Mouse (Mus musculus): ENCODE measurements around the gene Tmem25. TPM values are rescaled to one million over a fixed set of nuclear protein-coding genes. Genes with fewer than 3 reads are reported as not detected.

Tmem25 gene
- polyA plus RNA-seq, 1 experiment from 2014 or later = 36.0 TPM

GRCm38 (mm10) chr9:44807778-44808177 is 8.7 kb upstream of the Tmem25 start:
- Histone ChIP-seq H3K36me3 (ENCODE audit: insufficient read depth, low read length) (peaks cover 67% of the 10 kb centered on the region), H3K27me3 (ENCODE audit: insufficient read depth, low read length) (no peaks in the 10 kb centered on the region), H3K9ac (ENCODE audit: low read depth, low read length) (no peak overlapping the region), H3K27ac (no peak overlapping the region), H3K4me3 (replicated peaks; ENCODE audit: low read depth, low read length) (no peak overlapping the region), H3K4me1 (replicated peaks; ENCODE audit: insufficient read depth, low read length) (no peaks in the 10 kb centered on the region; the same call in 1 of the 2 replicates), H3K4me2 (ENCODE audit: low read length) (no peak overlapping the region), H3K9me3 (replicated peaks; ENCODE audit: low read length) (no peaks in the 10 kb centered on the region)
- WGBS = 89% methylated on average over 10 of the region's 10 CpGs
- ATAC-seq (replicated peaks; ENCODE audit: low FRiP score, low read depth) (no peak), DNase-seq (ENCODE audit: low spot score) (no peak)
- TF ChIP-seq CTCF (IDR thresholded peaks at IDR 0.05; ENCODE audit: low read depth) = no peak

GRCm38 (mm10) chr9:44807141-44807540 is 8.0 kb upstream of the Tmem25 start:
- no peak for TF ChIP-seq CTCF (IDR thresholded peaks at IDR 0.05; ENCODE audit: low read depth)
- ATAC-seq (replicated peaks; ENCODE audit: low FRiP score, low read depth) (no peak), DNase-seq (ENCODE audit: low spot score) (no peak)
- WGBS = 34% methylated on average over 5 of the region's 5 CpGs
- no peak overlapping the region for H3K9ac ChIP-seq (ENCODE audit: low read depth, low read length)
- H3K4me3 ChIP-seq (replicated peaks; ENCODE audit: low read depth, low read length) = no peak overlapping the region
- H3K27me3 ChIP-seq (ENCODE audit: insufficient read depth, low read length) = no peaks in the 10 kb centered on the region
- no peaks in the 10 kb centered on the region; the same call in 1 of the 2 replicates for H3K4me1 ChIP-seq (replicated peaks; ENCODE audit: insufficient read depth, low read length)
- no peaks in the 10 kb centered on the region for H3K9me3 ChIP-seq (replicated peaks; ENCODE audit: low read length)
- H3K27ac ChIP-seq = no peak overlapping the region
- H3K36me3 ChIP-seq (ENCODE audit: insufficient read depth, low read length) = peaks cover 60% of the 10 kb centered on the region
- no peak overlapping the region for H3K4me2 ChIP-seq (ENCODE audit: low read length)

- Histone ChIP-seq H3K4me3 (replicated peaks; ENCODE audit: low read depth, low read length) (no peak overlapping the region), H3K36me3 (ENCODE audit: insufficient read depth, low read length) (peaks cover 48% of the 10 kb centered on the region), H3K4me1 (replicated peaks; ENCODE audit: insufficient read depth, low read length) (no peaks in the 10 kb centered on the region; the same call in 1 of the 2 replicates), H3K27ac (no peak overlapping the region), H3K4me2 (ENCODE audit: low read length) (no peak overlapping the region), H3K9me3 (replicated peaks; ENCODE audit: low read length) (no peaks in the 10 kb centered on the region), H3K9ac (ENCODE audit: low read depth, low read length) (no peak overlapping the region), H3K27me3 (ENCODE audit: insufficient read depth, low read length) (no peaks in the 10 kb centered on the region)
- 91% methylated on average over 5 of the region's 5 CpGs for WGBS
- DNase-seq (ENCODE audit: low spot score) (no peak), ATAC-seq (replicated peaks; ENCODE audit: low FRiP score, low read depth) (no peak)
- no peak for TF ChIP-seq CTCF (IDR thresholded peaks at IDR 0.05; ENCODE audit: low read depth)
These were observed 6.4 kb upstream of the Tmem25 start for GRCm38 (mm10) chr9:44805536-44805935.

GRCm38 (mm10) chr9:44804678-44805077 is 5.6 kb upstream of the Tmem25 start:
- Histone ChIP-seq H3K27ac (no peak overlapping the region), H3K9ac (ENCODE audit: low read depth, low read length) (no peak overlapping the region), H3K9me3 (replicated peaks; ENCODE audit: low read length) (no peaks in the 10 kb centered on the region), H3K36me3 (ENCODE audit: insufficient read depth, low read length) (peaks cover 39% of the 10 kb centered on the region), H3K27me3 (ENCODE audit: insufficient read depth, low read length) (no peaks in the 10 kb centered on the region), H3K4me2 (ENCODE audit: low read length) (no peak overlapping the region), H3K4me1 (replicated peaks; ENCODE audit: insufficient read depth, low read length) (no peaks in the 10 kb centered on the region; the same call in 1 of the 2 replicates), H3K4me3 (replicated peaks; ENCODE audit: low read depth, low read length) (no peak overlapping the region)
- WGBS = 80% methylated on average over 10 of the region's 10 CpGs
- DNase-seq (ENCODE audit: low spot score) (no peak), ATAC-seq (replicated peaks; ENCODE audit: low FRiP score, low read depth) (no peak)
- TF ChIP-seq CTCF (IDR thresholded peaks at IDR 0.05; ENCODE audit: low read depth) = no peak

- H3K27ac ChIP-seq = peak within 1 kb of the TSS; percentile 87
- no peak for TF ChIP-seq CTCF (IDR thresholded peaks at IDR 0.05; ENCODE audit: low read depth)
- WGBS = 32% methylated on average over 4 of the region's 4 CpGs
- H3K4me3 ChIP-seq (replicated peaks; ENCODE audit: low read depth, low read length) = no peak within 1 kb of the TSS
- no peaks in the 10 kb centered on the region; the same call in 1 of the 2 replicates for H3K4me1 ChIP-seq (replicated peaks; ENCODE audit: insufficient read depth, low read length)
- peak within 1 kb of the TSS; percentile 27 for H3K4me2 ChIP-seq (ENCODE audit: low read length)
- ATAC-seq (replicated peaks; ENCODE audit: low FRiP score, low read depth) (peak; percentile 76), DNase-seq (ENCODE audit: low spot score) (peak; percentile 74)
- H3K36me3 ChIP-seq (ENCODE audit: insufficient read depth, low read length) = peaks cover 24% of the 10 kb centered on the region
- H3K9ac ChIP-seq (ENCODE audit: low read depth, low read length) = no peak within 1 kb of the TSS
- H3K9me3 ChIP-seq (replicated peaks; ENCODE audit: low read length) = no peaks in the 10 kb centered on the region
- no peaks in the 10 kb centered on the region for H3K27me3 ChIP-seq (ENCODE audit: insufficient read depth, low read length)
These were observed 3.8 kb upstream of the Tmem25 start, which contains the start of gene Ttc36 for GRCm38 (mm10) chr9:44802808-44803450. TSS of gene Ttc36 (minus strand) at chr9:44803072.

GRCm38 (mm10) chr9:44801669-44802068 is 2.6 kb upstream of the Tmem25 start:
- Histone ChIP-seq H3K4me2 (ENCODE audit: low read length) (peak overlapping the region; percentile 68), H3K27ac (peak overlapping the region; percentile 87), H3K4me1 (replicated peaks; ENCODE audit: insufficient read depth, low read length) (no peaks in the 10 kb centered on the region; the same call in 1 of the 2 replicates), H3K27me3 (ENCODE audit: insufficient read depth, low read length) (no peaks in the 10 kb centered on the region), H3K4me3 (replicated peaks; ENCODE audit: low read depth, low read length) (no peak overlapping the region), H3K36me3 (ENCODE audit: insufficient read depth, low read length) (peaks cover 12% of the 10 kb centered on the region), H3K9ac (ENCODE audit: low read depth, low read length) (0 out of 2 replicates have a peak overlapping the region, but pooled peaks have one; percentile 27), H3K9me3 (replicated peaks; ENCODE audit: low read length) (no peaks in the 10 kb centered on the region)
- 84% methylated on average over 6 of the region's 6 CpGs for WGBS
- DNase-seq (ENCODE audit: low spot score) (no peak), ATAC-seq (replicated peaks; ENCODE audit: low FRiP score, low read depth) (no peak)
- TF ChIP-seq CTCF (IDR thresholded peaks at IDR 0.05; ENCODE audit: low read depth) = no peak

Measured in kidney, postnatal 0 days (tissue).